Mouse (Mus musculus): ENCODE measurements around the gene Gtf2h2.
"Not testable (repeated sequence)": the region's sequence is repeated elsewhere in the genome, so short reads cannot be mapped to it uniquely, and the experiment has no call there.

Gene Gtf2h2

GRCm38 (mm10) chr13:100490424-100490823, 2.0 kb downstream of the Gtf2h2 start:
- no peak for DNase-seq (ENCODE audit: low read depth, low spot score)

GRCm38 (mm10) chr13:100483610-100484009, 8.8 kb downstream of the Gtf2h2 start:
- DNase-seq (ENCODE audit: low read depth, low spot score): no peak

GRCm38 (mm10) chr13:100463527-100464222, 28.7 kb downstream of the Gtf2h2 start:
- no peak for DNase-seq (ENCODE audit: low read depth, low spot score)

GRCm38 (mm10) chr13:100461336-100461735, 31.0 kb downstream of the Gtf2h2 start:
- no peak for DNase-seq (ENCODE audit: low read depth, low spot score)

- DNase-seq (ENCODE audit: low read depth, low spot score): not testable (repeated sequence)
Measured at GRCm38 (mm10) chr13:100452415-100453127, 39.8 kb downstream of the Gtf2h2 start, which contains the start of gene Naip1. Gene Naip1 (minus strand): TSS chr13:100452869.

GRCm38 (mm10) chr13:100449495-100449894, 42.9 kb downstream of the Gtf2h2 start:
- DNase-seq (ENCODE audit: low read depth, low spot score): no peak

GRCm38 (mm10) chr13:100440116-100440515, 52.3 kb downstream of the Gtf2h2 start:
- no peak for DNase-seq (ENCODE audit: low read depth, low spot score)

- DNase-seq (ENCODE audit: low read depth, low spot score): no peak
Measured at GRCm38 (mm10) chr13:100438701-100439100, 53.7 kb downstream of the Gtf2h2 start.

- DNase-seq (ENCODE audit: low read depth, low spot score): no peak
Measured at GRCm38 (mm10) chr13:100437322-100437825, 55.0 kb downstream of the Gtf2h2 start.

GRCm38 (mm10) chr13:100436556-100437163, 55.7 kb downstream of the Gtf2h2 start:
- DNase-seq (ENCODE audit: low read depth, low spot score): not testable (repeated sequence)

- not testable (repeated sequence) for DNase-seq (ENCODE audit: low read depth, low spot score)
Measured at GRCm38 (mm10) chr13:100419958-100420357, 72.4 kb downstream of the Gtf2h2 start.

- no peak for DNase-seq (ENCODE audit: low read depth, low spot score)
Measured at GRCm38 (mm10) chr13:100414428-100414827, 78.0 kb downstream of the Gtf2h2 start.

Data from CD4-positive helper T cell, adult 2 months (primary cell).